Mouse (Mus musculus) spleen, adult 18-20 months (tissue): ENCODE measurements around the gene Slc5a5.
"Not testable (repeated sequence)": the region's sequence is repeated elsewhere in the genome, so short reads cannot be mapped to it uniquely, and the experiment has no call there.

Experiments
- DNase-seq, 2 experiments: peaks; one replicate each; pipeline ENCODE4 v3.0.0; 2022; ENCODE audit warnings: mixed read lengths in 2 of 2

Slc5a5 gene

GRCm38 (mm10) chr8:70900872-70901387 is 8.4 kb upstream of the Slc5a5 start:
- DNase-seq = no peak

DNA sequence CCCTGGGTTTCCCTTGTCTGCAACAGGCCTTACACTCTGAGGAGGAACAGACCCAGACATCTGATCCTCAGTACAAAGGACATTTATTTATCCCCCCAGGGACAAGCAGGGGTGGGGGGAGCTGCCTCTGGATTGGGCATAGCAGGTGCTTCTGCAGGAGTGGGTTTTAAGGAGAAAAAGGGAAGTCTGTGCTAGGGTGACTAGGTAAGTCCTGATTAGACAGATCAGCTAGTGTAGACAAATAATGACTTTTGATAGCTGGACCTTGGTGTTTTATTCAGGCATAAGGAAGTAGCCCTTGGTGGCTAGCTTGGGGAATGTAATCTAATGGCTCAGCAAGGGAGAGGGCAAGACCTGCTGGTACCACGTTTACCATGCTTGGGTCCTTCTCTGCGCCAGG is 6.7 kb upstream of the Slc5a5 start:
- no peak for DNase-seq

- DNase-seq = peak in 1 of 2 experiments; percentile 39
Observed at GRCm38 (mm10) chr8:70898661-70899198, 6.2 kb upstream of the Slc5a5 start.

DNA sequence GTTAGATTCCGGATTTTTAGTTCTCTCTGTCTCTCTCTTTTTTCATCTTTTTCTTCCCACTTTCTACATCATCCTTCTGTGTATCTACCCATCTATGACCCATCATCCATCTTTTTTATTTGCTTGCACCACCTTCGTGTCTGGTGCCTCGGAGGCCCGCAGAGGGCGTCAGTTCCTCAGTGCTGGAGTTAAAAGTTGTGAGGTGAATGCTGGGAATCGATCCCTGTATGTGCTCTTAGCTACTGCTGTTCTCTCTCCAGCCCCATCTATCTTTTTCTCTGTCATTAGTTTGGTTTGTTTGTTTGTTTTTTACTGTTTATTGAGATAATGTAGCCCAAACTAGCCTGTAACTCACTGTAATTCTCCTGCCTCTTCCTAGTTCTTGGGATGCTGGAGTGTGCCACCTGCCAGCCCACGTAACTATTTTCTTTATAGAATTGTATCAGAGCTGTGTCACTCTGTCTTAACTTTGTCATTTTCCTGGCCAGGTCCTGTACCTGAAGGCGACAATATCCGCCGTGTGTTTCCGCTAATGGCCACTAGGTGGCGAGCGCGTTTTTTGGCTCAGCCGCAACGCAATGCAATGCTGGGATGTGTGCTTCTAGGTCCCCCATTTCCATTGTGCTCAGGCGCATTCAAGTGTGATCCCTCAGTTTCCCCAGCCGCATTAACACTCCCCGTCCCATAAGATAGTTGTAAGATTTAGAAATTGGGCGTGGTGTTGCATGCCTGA is 5.3 kb upstream of the Slc5a5 start:
- DNase-seq = peak; percentile 76 to 89

GRCm38 (mm10) chr8:70897021-70897680 is 4.6 kb upstream of the Slc5a5 start, which contains the start of gene Rpl18a:
Rpl18a (minus strand) TSS chr8:70897412.
- DNase-seq = peak; percentile 83 to 89

- no peak for DNase-seq
Observed at GRCm38 (mm10) chr8:70896316-70897020, 3.9 kb upstream of the Slc5a5 start.

- DNase-seq = not testable (repeated sequence)
Observed at GRCm38 (mm10) chr8:70895571-70896259, 3.2 kb upstream of the Slc5a5 start.

GRCm38 (mm10) chr8:70894771-70895545 is 2.4 kb upstream of the Slc5a5 start:
- DNase-seq = no peak

DNA sequence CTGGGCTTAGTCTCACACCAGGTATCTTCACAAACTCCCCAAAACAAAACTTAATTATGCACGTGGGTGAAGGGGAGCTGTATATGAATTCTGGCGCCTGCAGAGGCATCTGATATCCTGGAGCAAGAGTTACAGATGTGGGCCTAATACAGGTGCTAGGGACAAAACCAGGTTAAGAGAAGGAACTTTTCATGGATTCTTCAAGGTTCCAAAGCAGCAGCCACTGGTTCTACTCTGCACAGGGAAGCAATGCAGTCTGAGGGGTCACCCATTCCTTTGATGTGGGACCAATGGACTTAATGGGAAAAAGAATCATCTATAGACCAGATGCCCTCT is 1.8 kb upstream of the Slc5a5 start:
- no peak for DNase-seq

DNA sequence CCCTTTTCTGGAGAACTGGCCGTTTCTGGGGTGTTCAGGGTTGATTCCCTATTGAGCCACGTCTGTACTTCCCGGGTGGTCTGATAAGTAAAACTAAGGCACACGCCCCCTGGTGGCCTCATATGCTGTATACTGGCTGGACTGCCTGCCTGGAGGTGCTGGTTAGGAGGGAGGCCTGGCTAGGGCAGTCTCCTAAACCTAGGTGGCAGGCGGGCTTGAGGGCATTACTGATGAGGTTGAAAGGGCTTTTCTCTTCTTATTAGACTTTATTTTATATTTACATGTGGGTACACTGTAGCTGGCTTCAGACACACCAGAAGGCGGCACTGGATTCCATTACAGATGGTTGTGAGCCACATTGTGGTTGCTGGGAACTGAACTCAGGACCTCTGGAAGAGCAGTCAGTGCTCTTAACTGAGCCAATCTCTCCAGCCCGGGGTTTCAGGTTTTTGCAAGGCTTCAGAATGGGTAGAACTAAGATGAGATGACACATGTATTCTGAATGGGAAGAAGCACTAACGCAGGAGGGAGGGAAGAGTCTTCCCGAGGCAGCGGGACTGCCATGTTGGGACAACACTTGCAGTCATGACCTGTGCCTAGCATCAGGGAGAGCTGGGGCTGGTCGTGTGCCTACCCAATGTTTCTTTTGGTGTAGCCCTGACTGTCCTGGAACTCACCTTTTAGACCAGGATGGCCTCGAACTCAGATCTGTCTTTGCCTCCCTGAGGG is 1.3 kb upstream of the Slc5a5 start:
- DNase-seq = peak; percentile 61 to 73

GRCm38 (mm10) chr8:70892896-70893655 is 519 bp upstream of the Slc5a5 start:
- no peak for DNase-seq

DNA sequence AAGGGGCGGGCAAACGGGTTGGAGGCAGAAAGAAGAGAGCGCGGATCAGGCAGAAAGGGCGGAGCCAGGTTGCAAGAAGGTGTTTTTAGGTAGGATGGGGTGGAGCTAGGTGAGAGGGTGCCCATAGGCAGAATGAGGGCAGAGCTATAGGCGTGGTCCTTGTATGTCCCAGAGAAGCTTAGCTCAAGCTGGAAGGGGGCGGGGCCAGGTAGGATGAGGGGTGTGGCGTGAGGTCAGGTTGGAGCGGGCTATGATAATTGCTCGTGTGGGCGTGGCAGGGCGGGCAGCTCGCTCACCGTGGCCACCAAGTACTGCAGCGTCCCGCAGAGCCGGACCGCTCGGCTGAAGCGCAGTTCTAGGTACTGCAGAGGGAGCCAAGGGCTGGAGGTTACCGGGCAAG is 1.2 kb downstream of the Slc5a5 start:
- no peak for DNase-seq

- DNase-seq = no peak
Observed at GRCm38 (mm10) chr8:70890656-70891055, 1.9 kb downstream of the Slc5a5 start.

DNA sequence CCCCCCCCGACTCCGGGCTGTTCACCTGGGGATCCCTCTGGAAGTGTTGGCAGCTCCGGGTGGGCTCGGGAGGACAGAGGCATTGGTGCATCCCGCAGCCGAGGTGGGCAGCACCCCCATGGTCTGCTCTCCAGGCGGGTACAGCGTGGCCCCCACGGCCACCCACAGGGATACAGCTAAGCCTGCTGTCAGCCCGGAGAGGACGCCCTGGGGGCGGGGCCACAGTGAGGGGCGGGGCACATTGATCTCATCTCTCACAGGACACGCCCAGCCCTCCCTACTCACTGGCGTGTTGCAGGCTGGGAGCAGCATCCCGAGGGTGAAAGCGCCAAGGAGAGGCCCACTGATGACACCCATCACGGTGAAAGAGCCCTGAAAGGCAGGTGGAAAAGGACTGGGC is 4.9 kb downstream of the Slc5a5 start:
- no peak for DNase-seq

- peak; percentile 22 to 55 for DNase-seq
Observed at GRCm38 (mm10) chr8:70885612-70886011, 6.9 kb downstream of the Slc5a5 start.

- no peak for DNase-seq
Observed at GRCm38 (mm10) chr8:70884683-70885082, 7.9 kb downstream of the Slc5a5 start.

DNA sequence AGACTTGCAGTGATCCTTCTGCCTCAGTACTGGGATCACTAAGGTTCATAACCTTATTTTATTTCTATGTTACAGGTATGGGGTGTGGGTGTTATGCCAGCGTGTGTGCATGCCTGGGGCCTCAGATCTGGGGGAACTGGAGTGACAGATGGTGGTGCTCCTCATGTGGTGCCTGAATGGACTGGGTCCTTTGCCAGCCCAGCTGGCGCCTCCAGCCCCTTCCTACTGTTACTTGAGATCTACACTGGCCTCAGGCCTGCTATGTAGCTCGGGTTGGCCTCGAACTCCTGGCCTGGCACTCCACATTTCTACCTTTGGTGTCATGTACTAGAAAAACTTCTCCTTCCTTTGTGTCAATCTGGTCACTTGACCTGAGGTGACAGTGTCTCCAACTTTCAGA is 8.4 kb downstream of the Slc5a5 start:
- no peak for DNase-seq

- DNase-seq = no peak
Observed at GRCm38 (mm10) chr8:70880546-70880945, 12.0 kb downstream of the Slc5a5 start.

DNA sequence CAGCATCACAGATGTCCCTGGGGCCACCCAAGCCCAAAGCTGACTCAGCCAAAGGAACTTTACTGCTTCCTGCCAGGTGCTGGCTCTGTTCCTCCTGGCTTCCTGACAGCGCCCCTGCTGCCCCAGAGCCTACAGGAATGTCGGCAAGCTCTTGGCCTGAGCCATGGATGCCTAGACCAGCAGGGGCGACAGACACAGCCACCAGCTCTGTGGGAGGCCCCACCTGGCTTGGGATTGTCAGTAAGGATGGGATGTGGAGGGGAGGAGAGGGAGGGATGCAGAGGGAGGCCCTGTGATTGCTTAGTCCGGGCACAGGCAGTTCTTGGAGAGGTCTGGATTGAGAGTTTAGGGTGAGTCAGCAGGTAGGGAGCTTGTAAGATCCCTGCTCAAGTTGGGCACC is 12.4 kb downstream of the Slc5a5 start:
- no peak for DNase-seq

DNA sequence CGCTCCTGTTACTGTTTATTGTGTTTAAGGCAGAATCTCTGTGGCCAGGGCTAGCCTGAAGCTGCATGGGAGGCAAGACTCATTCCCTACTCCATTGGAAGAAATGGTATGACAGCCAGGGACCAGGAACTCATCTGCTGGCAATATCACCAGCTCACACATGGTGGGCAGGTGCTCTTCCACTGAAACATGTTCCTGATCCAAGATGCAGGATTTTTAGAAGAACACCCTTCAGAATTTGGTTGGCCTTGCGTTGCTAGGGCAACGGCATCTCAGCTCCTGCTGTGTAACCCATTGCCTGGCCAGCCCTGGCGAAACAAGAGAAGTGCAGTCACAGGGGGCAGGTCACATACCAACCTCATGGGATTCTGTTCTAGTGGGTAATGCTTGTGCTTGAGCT is 13.1 kb downstream of the Slc5a5 start:
- DNase-seq = no peak
